Mouse (Mus musculus) kidney, adult 18-20 months (tissue): Measurements from ENCODE around the gene Ifitm6.
"Not testable (repeated sequence)": the region's sequence is repeated elsewhere in the genome, so short reads cannot be mapped to it uniquely, and the experiment has no call there.

ENCODE experiments used
- DNase-seq: peaks from one replicate; pipeline ENCODE4 v3.0.0; 2021

Ifitm6 gene

GRCm38 (mm10) chr7:140968710-140969109 lies 49.0 kb downstream of the Ifitm6 start:
- not testable (repeated sequence) for DNase-seq

- no peak for DNase-seq
Observed at GRCm38 (mm10) chr7:140967862-140968591, 49.7 kb downstream of the Ifitm6 start.

GRCm38 (mm10) chr7:140966921-140967320 lies 50.8 kb downstream of the Ifitm6 start, which contains the start of gene Ifitm1:
Gene Ifitm1 (plus strand): TSS chr7:140967221.
- no peak for DNase-seq
